ENCODE assay signal across 13 mouse cellular contexts in the genomic region with DNA sequence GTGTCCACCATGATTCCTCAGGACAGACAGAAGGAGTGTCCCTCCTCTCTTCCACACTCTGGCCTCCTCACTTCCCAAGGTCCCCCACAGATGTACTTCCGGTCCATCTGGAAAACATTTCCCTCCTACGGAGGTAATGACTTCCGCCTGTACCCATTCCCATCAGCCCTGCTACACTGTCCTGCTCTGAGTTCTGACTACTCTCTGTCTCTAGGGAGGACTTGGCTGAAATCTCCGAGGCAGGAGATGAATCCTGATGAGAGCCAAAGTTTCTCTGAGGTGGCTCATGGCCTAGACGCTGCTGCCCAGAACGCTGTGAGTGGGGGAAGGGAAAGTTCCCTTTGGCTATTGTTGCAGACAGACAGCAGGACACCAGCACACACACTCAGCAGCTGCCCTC. TPM values are rescaled to one million over a fixed set of nuclear protein-coding genes. Genes with fewer than 3 reads are reported as not detected.
A peak's percentile ranks its signal among the peaks of the same experiment; 100 is the strongest.
DNase-seq lines count a peak whose midpoint lies in the region; ATAC-seq lines count a peak whose summit lies in the region.
"Had no signal": no experiment of that assay in that cellular context is flagged by ENCODE, and none has a peak within 500 bp of the region (broad histone marks: within the 10 kb centered on the region; RNA-seq: fewer than 3 reads in every experiment).

No protein-coding gene starts in this region.

- no peaks in the 10 kb centered on the region for H3K9me3 ChIP-seq in forebrain, embryonic 12.5 days
- H3K9me3 ChIP-seq in limb, embryonic 13.5 days = no peaks in the 10 kb centered on the region

- DNase-seq in left cerebral cortex, postnatal 4 days = peak; percentile 35
- no peak for DNase-seq in left cerebral cortex, adult 8-10 months (ENCODE audit: low spot score in 2 of 2)
- no peak for DNase-seq in adrenal gland, postnatal 10 days
- DNase-seq in adrenal gland, adult 18-20 months (ENCODE audit: low spot score in 2 of 2) = no peak
- DNase-seq in right cerebral cortex, adult 18-20 months = no peak
- no peak for DNase-seq in lung, postnatal 4 days
- DNase-seq: adrenal gland, postnatal 36 days; heart, adult 11 months; kidney, adult 18-20 months had no signal

- no peak overlapping the region for H3K4me3 ChIP-seq in forebrain, embryonic 12.5 days (replicated peaks)
- H3K4me3 ChIP-seq in limb, embryonic 13.5 days = no peak overlapping the region

- H3K36me3 ChIP-seq in forebrain, embryonic 12.5 days (replicated peaks) = no peaks in the 10 kb centered on the region
- H3K36me3 ChIP-seq in limb, embryonic 13.5 days = no peaks in the 10 kb centered on the region

- WGBS in forebrain, embryonic 12.5 days = 44% methylated on average over 6 of the region's 6 CpGs
- 13% methylated on average over 6 of the region's 6 CpGs for WGBS in limb, embryonic 13.5 days

- no peak overlapping the region for H3K9ac ChIP-seq in forebrain, embryonic 12.5 days
- no peak overlapping the region for H3K9ac ChIP-seq in limb, embryonic 13.5 days

- H3K27ac ChIP-seq in forebrain, embryonic 12.5 days = peak overlapping the region; percentile 98
- 0 out of 2 replicates have a peak overlapping the region, but pooled peaks have one; percentile 22 for H3K27ac ChIP-seq in limb, embryonic 13.5 days
- H3K27ac ChIP-seq: macrophage had no signal

- H3K27me3 ChIP-seq in forebrain, embryonic 12.5 days = peaks cover 12% of the 10 kb centered on the region
- H3K27me3 ChIP-seq in limb, embryonic 13.5 days = peaks cover 13% of the 10 kb centered on the region

- no peak overlapping the region for H3K4me2 ChIP-seq in forebrain, embryonic 12.5 days
- H3K4me2 ChIP-seq in limb, embryonic 13.5 days (replicated peaks) = peak overlapping the region; percentile 14

- no peak for ATAC-seq in forebrain, embryonic 12.5 days (ENCODE audit: low FRiP score)
- ATAC-seq in limb, embryonic 13.5 days (ENCODE audit: low FRiP score, low read depth) = no peak

- H3K4me1 ChIP-seq in forebrain, embryonic 12.5 days = peaks cover 42% of the 10 kb centered on the region
- peaks cover 31% of the 10 kb centered on the region for H3K4me1 ChIP-seq in limb, embryonic 13.5 days

- intact Hi-C loops in left cerebral cortex, postnatal 4 days (cut with DNase I) = loop anchor here (5.0 kb wide), 1 partner anchor 95 kb away; no protein-coding TSS in a partner anchor

RNA-seq across cellular contexts. Expression of a gene that starts 5.0 kb away (rescaled TPM):
- under 1 TPM; 0.24 to 0.60 TPM for total RNA-seq in left cerebral cortex, postnatal 4 days (2021)
- total RNA-seq in left cerebral cortex, adult 8-10 months (2022) = under 1 TPM in 3 of 4 experiments, not detected in 1; 0.25 to 0.74 (median 0.67) TPM
- 0.65 and 0.73 TPM in 2 replicates for polyA plus RNA-seq in forebrain, embryonic 12.5 days (2016; fragmentation: Nextera tagmentation; extraction: Ambion mirVana)
- polyA plus RNA-seq in limb, embryonic 13.5 days (2015; fragmentation: Nextera tagmentation; extraction: Ambion mirVana) = 0.08 and 0.10 TPM in 2 replicates
- total RNA-seq in adrenal gland, postnatal 10 days (2021) = under 1 TPM; 0.45 to 0.64 TPM
- total RNA-seq in adrenal gland, adult 18-20 months (2021) = under 1 TPM in 1 of 2 experiments, not detected in 1; 0.06 TPM
- total RNA-seq: adrenal gland, postnatal 36 days; common myeloid progenitor, adult 5-6 weeks had no signal
- polyA plus RNA-seq: macrophage had no signal

RNA-seq across cellular contexts. Expression of a gene that starts 7.6 kb away (rescaled TPM):
- total RNA-seq in left cerebral cortex, postnatal 4 days (2021) = 10 to 100 TPM; 13.7 TPM
- total RNA-seq in left cerebral cortex, adult 8-10 months (2022) = 10 to 100 TPM; 15.2 to 20.8 (median 17.5) TPM
- 12.9 and 13.2 TPM in 2 replicates for polyA plus RNA-seq in forebrain, embryonic 12.5 days (2016; fragmentation: Nextera tagmentation; extraction: Ambion mirVana)
- 3.6 TPM in 2 replicates for polyA plus RNA-seq in limb, embryonic 13.5 days (2015; fragmentation: Nextera tagmentation; extraction: Ambion mirVana)
- total RNA-seq in adrenal gland, postnatal 10 days (2021) = 1 to 10 TPM; 1.3 to 2.1 TPM
- 1 to 10 TPM in 1 of 2 experiments, under 1 TPM in 1; 0.36 to 1.3 TPM for total RNA-seq in adrenal gland, adult 18-20 months (2021)
- total RNA-seq: common myeloid progenitor, adult 5-6 weeks had no signal
- polyA plus RNA-seq: macrophage had no signal

RNA-seq across cellular contexts. Expression of a gene that starts 59.0 kb away (rescaled TPM):
- 10 to 100 TPM; 28.2 to 31.2 TPM for total RNA-seq in left cerebral cortex, postnatal 4 days (2021)
- 10 to 100 TPM; 32.8 to 36.3 (median 34.3) TPM for total RNA-seq in left cerebral cortex, adult 8-10 months (2022)
- polyA plus RNA-seq in forebrain, embryonic 12.5 days (2016; fragmentation: Nextera tagmentation; extraction: Ambion mirVana) = 96.9 and 98.7 TPM in 2 replicates
- polyA plus RNA-seq in limb, embryonic 13.5 days (2015; fragmentation: Nextera tagmentation; extraction: Ambion mirVana) = 86.3 and 96.7 TPM in 2 replicates
- 10 to 100 TPM; 71.9 to 78.3 TPM for total RNA-seq in adrenal gland, postnatal 10 days (2021)
- 10 to 100 TPM; 38.7 to 56.5 TPM for total RNA-seq in adrenal gland, adult 18-20 months (2021)

Comparison
In these comparisons a context has a peak if more than half of its experiments do, and no peak if none do; other contexts are left out.
1. RNA of a gene that starts 7.6 kb away (total RNA-seq): 15.2 to 20.8 TPM in left cerebral cortex, adult 8-10 months and 13.7 TPM in left cerebral cortex, postnatal 4 days; 1.3 to 2.1 TPM in adrenal gland, postnatal 10 days and 0.36 to 1.3 TPM in adrenal gland, adult 18-20 months; every median in the first group is over 4 times any median in the second.